Mouse (Mus musculus) kidney, postnatal 10 days (tissue): ENCODE measurements around the gene Hps4.
"Not testable (repeated sequence)": the region's sequence is repeated elsewhere in the genome, so short reads cannot be mapped to it uniquely, and the experiment has no call there.

Experiments
- DNase-seq: peaks from one replicate; pipeline ENCODE4 v3.0.0; 2021; ENCODE audit warnings: mixed read lengths

Gene Hps4

DNA sequence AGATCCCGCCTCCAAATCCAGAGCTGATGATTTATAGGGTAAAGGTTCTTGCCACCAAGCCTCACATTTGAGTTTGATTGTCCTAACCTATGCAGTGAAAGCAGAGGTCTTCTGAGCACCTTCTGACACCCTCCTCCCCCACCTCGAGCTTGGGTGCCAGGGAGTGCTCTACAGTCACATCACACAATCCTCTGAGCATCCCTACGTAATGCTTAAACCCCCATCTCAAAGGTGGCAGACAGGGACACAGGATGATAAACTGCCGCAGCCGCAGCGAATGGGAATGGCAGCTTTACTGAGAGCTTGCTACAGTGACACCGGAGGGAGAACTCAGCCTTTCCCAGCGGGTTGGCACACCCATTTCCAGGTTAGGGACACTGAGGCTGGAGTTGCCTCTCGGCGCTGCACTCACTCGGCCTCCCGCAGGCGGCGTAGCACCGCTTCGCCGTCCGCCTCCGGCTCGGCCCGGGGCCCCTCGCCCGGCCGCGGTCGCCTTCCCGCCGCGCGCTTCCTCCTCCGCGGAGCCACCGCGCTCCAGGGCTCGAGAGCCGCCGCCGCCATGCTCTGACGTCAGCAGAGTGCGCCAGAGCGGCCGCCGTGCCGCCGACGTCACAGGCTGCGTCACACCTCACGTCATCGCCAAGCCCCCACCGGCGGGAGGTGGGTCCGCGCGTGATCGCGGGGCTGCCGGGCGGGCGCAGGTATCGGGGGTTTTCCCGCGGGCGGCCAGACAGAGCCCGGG lies at the start of gene Hps4, which contains the start of gene Srrd:
Hps4 (plus strand) TSS at position 621 of the 742 bp plus-strand sequence.
Srrd (minus strand) TSS at position 578 of the 742 bp plus-strand sequence.
- peak; percentile 93 for DNase-seq

DNA sequence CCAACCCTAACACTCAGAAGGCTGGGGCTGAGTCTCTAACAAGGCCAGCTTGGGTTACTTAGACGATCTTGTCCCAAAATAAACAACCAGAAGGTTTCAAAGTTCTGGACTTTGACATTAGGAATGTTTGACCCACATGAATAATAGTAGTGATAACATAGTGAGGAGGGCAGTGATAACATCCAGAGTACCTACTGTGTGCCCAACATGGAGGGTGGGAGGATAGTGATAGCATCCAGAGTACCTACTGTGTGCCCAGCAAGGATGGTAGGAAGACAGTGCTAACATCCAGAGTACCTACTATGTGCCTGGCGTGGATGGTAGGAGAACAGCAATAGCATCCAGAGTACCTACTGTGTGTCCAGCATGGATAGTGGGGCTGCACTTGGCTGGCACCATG lies 49.1 kb upstream of the Hps4 start:
- no peak for DNase-seq

- DNase-seq, result no peak
Observed at GRCm38 (mm10) chr5:112294696-112295095, 48.2 kb upstream of the Hps4 start.

GRCm38 (mm10) chr5:112295162-112295561 lies 47.7 kb upstream of the Hps4 start:
- DNase-seq, result no peak

DNA sequence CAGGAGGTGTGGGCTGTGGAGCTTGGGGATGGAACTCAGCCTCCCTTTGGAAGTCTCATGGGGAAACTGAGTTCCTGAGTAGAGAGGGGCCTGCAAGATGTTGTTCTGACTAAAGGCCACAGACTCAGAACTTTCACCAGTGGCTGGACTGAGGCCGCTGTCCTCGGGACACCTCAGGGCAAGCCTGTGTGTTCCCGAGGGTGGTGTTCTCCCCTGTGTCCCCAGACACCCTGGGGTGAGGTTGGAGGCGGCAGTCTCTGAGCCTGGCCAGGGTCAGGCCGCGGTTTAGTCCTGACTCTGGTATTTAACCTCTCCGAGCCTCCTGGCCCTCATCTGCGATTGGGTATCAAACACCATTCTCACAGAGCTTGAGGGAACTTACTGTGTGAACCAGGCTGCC lies 47.3 kb upstream of the Hps4 start:
- DNase-seq, result no peak

GRCm38 (mm10) chr5:112296404-112297181 lies 46.3 kb upstream of the Hps4 start:
- DNase-seq, result peak; percentile 51

DNA sequence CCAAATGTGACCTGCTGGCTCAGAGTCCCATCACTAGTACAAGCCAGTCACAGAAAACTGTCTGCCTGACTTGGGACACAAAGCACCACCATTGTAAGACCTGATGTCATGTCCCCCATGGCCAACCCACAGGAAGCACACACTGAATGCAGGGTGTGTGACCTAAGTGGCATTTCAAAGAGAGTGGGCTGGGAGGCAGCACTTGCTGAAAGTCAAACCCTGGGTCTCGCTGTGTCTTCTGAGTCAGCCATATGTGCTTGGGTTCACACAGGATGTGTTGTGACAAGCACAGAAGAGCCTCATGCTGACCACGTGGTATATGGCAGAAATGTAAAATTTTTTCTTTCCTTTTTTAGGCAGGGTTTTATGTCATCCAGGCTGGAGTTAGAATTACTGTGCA lies 45.6 kb upstream of the Hps4 start:
- DNase-seq, result no peak

DNA sequence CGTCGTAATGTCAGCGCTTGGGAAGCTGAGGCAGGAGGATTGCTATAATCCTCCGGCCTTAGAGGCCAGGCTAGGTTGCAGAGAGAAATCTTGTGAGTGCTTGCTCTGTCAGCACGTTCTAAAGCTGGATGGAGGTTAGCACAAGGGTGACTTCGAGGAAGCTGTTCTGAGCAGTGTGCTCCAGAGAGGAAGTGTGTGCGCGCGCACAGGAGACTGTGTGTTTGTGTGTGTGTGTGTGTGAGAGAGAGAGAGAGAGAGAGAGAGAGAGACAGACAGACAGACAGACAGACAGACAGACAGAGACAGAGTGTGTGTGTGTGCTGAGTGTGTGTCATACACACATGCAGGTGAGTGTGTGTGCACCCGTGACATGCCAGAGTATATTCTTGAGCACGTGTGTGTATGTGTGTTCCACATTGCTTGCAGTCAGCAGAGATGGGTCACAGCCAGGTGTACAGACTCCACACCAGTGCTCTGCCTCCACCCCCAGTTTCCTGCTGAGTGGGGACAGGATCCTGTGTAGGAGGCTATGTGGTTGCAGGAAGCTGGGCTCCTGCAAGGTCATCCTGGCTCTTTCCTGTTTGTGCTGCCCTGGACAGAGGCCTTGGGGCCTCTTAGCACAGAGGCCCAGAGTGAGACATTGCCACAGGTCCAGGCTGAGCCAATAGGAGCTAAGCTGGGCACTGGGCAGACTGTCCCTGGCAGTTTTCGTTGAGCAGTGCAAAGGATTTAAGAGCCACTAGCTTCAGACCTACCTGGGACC lies 44.5 kb upstream of the Hps4 start:
- peak; percentile 70 for DNase-seq

DNA sequence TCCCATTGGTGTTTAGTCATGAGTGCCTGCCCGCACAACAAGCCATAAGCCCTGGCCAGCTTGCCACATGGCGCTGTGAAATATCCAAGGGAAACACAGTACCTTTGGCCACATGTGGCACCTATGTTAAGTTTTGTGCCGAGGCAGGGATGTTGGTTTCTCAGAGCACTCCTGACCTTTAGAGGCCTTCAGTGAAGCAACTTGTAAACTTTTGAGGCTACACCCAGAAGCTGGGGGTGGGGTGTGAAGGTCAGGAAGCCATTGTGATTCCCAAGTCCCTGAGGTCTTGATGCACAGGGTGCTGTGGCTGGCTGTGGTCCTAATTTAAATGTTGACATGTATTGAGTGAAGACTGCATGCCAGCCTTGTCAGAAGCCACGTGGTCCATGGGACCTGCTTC lies 43.5 kb upstream of the Hps4 start:
- no peak for DNase-seq

GRCm38 (mm10) chr5:112300112-112300511 lies 42.8 kb upstream of the Hps4 start:
- DNase-seq, result no peak

GRCm38 (mm10) chr5:112300721-112301308 lies 42.1 kb upstream of the Hps4 start:
- DNase-seq, result no peak

DNA sequence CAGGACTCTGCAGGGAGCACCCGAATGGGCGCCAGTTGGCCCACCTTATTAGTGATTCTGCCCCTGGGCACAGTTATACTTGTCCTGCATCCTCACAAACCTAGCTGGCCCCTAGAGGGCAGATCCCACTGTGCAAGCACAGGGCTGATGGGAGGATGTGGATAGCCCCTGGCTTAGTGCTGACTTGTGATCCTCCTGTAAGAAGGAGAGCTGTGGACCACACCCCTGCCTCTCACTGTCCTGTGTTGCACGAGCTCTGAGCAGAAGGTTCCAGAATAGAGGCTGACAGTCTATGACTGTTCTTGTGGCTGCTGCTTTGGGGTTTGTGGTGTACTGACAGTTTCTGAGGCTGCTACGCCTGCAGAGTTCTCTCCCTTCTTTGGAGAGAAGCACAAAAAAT lies 41.2 kb upstream of the Hps4 start:
- DNase-seq, result no peak

DNA sequence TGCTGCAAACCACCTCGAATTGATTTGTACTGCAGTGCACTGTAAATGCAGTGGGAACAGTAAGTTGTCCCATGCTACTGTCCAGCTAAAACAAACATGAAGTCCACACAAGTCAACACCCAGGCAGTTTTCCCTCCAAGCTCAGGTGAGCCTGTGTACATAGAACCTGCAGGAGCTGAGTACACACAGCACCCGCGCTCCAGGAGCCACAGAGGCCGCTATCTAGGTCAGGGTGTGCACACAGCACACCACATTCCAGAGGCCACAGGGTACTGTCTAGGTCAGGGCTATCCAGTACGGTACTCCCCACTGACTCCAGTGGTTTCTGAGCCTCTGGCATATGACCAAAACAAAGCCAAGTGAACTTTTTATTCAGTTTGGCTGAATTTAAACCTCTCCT lies 40.6 kb upstream of the Hps4 start:
- DNase-seq, result no peak

- no peak for DNase-seq
Observed at GRCm38 (mm10) chr5:112305842-112306241, 37.0 kb upstream of the Hps4 start.

DNA sequence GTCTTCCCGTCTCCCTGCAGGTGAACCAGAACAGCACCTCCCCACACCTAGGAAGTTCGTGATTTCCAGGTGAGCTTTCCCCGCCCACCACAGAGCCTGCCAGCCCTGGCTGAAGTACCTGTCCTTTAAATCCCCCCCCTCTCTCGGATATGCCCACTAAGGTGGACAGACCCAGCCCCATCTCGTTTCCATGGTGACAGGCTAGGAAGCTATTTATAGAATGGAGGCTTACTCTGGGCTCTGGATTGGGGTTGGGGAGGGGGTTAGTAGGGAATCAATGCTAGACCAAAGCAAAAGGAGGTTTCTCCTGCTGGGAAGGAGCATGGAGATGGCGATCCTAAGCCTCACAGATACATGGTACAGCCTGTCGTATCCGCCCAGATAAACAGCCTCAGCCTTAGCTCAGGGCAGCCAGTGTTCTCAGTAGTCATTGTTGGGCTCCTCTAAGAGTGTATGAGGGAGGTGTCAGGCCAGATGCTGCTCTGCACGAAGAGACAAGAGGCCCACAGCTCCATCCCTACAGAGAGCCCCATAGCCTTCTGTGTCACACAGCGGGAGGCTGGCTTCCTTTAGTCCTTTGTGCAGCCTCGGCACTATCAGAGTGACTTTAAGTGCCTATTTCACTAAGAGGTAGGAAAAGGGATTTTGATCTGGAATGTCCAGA lies 29.5 kb upstream of the Hps4 start:
- DNase-seq, result no peak

GRCm38 (mm10) chr5:112316468-112316867 lies 26.4 kb upstream of the Hps4 start:
- peak; percentile 41 for DNase-seq

- peak; percentile 71 for DNase-seq
Observed at GRCm38 (mm10) chr5:112317328-112317727, 25.6 kb upstream of the Hps4 start.

GRCm38 (mm10) chr5:112319343-112319742 lies 23.5 kb upstream of the Hps4 start:
- DNase-seq, result not testable (repeated sequence)

- DNase-seq, result no peak
Observed at GRCm38 (mm10) chr5:112320379-112320778, 22.5 kb upstream of the Hps4 start.

GRCm38 (mm10) chr5:112320936-112321335 lies 21.9 kb upstream of the Hps4 start:
- DNase-seq, result no peak

DNA sequence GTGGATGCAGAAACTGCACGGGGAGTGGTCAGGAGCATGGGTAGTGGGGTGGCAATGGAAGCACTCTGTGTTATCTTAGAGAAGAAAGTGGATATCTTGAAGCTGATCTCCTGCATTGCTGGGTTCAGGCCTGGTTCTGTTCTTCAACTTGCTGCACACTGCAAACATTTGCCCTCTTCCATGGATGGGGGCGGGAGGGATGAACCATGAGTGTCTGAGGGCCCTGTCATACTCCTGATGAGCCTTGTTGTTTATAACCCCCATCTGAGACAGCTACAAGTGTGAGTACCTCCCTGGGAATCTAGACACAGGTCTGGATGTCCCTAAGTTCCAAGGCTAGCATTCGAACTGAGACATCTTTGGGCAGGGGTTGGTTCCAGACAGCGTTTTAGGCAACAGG lies 21.5 kb upstream of the Hps4 start:
- no peak for DNase-seq

GRCm38 (mm10) chr5:112323246-112323645 lies 19.6 kb upstream of the Hps4 start:
- no peak for DNase-seq
